Mouse (Mus musculus): ENCODE results near the gene Ugt1a10. TPM values are rescaled to one million over a fixed set of nuclear protein-coding genes. Genes with fewer than 3 reads are reported as not detected.
"Not testable (repeated sequence)": the region's sequence is repeated elsewhere in the genome, so short reads cannot be mapped to it uniquely, and the experiment has no call there.

Ugt1a10 gene
- polyA plus RNA-seq, 1 experiment from 2014 or later, result not detected

GRCm38 (mm10) chr1:88099691-88100090 lies 44.5 kb downstream of the Ugt1a10 start:
- ATAC-seq (ENCODE audit: low FRiP score, low read depth); H3K9ac ChIP-seq; H3K4me2 ChIP-seq (replicated peaks); H3K4me1 ChIP-seq; H3K36me3 ChIP-seq; H3K27ac ChIP-seq; H3K9me3 ChIP-seq; H3K4me3 ChIP-seq; H3K27me3 ChIP-seq (replicated peaks): not testable (repeated sequence)
- 76% methylated on average over 2 of the region's 2 CpGs for WGBS

GRCm38 (mm10) chr1:88103019-88103418 lies 47.8 kb downstream of the Ugt1a10 start, which contains the start of gene Ugt1a6b:
Ugt1a6b (plus strand) TSS chr1:88103252.
- H3K4me2 ChIP-seq (replicated peaks); H3K27ac ChIP-seq; H3K4me1 ChIP-seq; H3K27me3 ChIP-seq (replicated peaks); H3K9ac ChIP-seq; H3K36me3 ChIP-seq; ATAC-seq (ENCODE audit: low FRiP score, low read depth); H3K4me3 ChIP-seq; H3K9me3 ChIP-seq: not testable (repeated sequence)
- WGBS, result 79% methylated on average over 3 of the region's 3 CpGs

- H3K27ac ChIP-seq; H3K4me3 ChIP-seq; H3K27me3 ChIP-seq (replicated peaks); H3K9ac ChIP-seq; H3K4me1 ChIP-seq; H3K9me3 ChIP-seq; H3K36me3 ChIP-seq; ATAC-seq (ENCODE audit: low FRiP score, low read depth); H3K4me2 ChIP-seq (replicated peaks): not testable (repeated sequence)
- WGBS, result 86% methylated on average over 5 of the region's 5 CpGs
Measured at GRCm38 (mm10) chr1:88103697-88104468, 48.7 kb downstream of the Ugt1a10 start.

- Histone ChIP-seq H3K27ac (no peak overlapping the region), H3K4me3 (no peak overlapping the region), H3K27me3 (replicated peaks) (no peaks in the 10 kb centered on the region), H3K4me1 (no peaks in the 10 kb centered on the region), H3K9ac (no peak overlapping the region), H3K36me3 (no peaks in the 10 kb centered on the region), H3K4me2 (replicated peaks) (no peak overlapping the region), H3K9me3 (no peaks in the 10 kb centered on the region)
- ATAC-seq (ENCODE audit: low FRiP score, low read depth), result no peak
- WGBS, result 84% methylated on average over 1 of the region's 1 CpGs
Measured at GRCm38 (mm10) chr1:88104667-88105430, 49.7 kb downstream of the Ugt1a10 start.

DNA sequence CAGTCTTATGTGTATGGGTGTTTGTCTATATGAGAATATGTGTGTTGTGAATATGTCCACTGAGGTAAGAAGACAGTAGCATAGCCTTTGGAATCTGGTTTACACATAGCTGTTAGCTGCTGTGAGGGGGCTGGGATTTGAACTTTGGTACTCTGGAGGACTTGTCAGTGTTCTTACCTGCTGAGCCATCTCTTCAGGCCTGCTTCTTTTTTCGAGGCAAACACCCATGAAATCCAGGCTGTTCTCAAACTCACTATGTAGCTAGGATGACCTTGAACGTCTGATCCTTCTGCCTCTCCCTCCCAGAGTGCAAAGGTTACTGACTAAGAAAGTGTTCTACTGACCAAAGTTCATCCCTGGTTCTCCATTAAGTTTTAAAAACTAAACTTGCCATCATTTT lies 50.5 kb downstream of the Ugt1a10 start:
- Histone ChIP-seq H3K9me3 (no peaks in the 10 kb centered on the region), H3K36me3 (no peaks in the 10 kb centered on the region), H3K4me2 (replicated peaks) (no peak overlapping the region), H3K4me1 (no peaks in the 10 kb centered on the region), H3K9ac (no peak overlapping the region), H3K4me3 (no peak overlapping the region), H3K27ac (no peak overlapping the region), H3K27me3 (replicated peaks) (no peaks in the 10 kb centered on the region)
- 68% methylated on average over 2 of the region's 2 CpGs for WGBS
- ATAC-seq (ENCODE audit: low FRiP score, low read depth), result no peak

- not testable (repeated sequence) for ATAC-seq (ENCODE audit: low FRiP score, low read depth); H3K36me3 ChIP-seq; H3K9me3 ChIP-seq; H3K9ac ChIP-seq; H3K27ac ChIP-seq; H3K4me2 ChIP-seq (replicated peaks); H3K27me3 ChIP-seq (replicated peaks); H3K4me3 ChIP-seq; H3K4me1 ChIP-seq
- WGBS, result 83% methylated on average over 2 of the region's 2 CpGs
Measured at GRCm38 (mm10) chr1:88109027-88109557, 53.9 kb downstream of the Ugt1a10 start.

- not testable (repeated sequence) for H3K9ac ChIP-seq; H3K9me3 ChIP-seq; H3K4me1 ChIP-seq; H3K27ac ChIP-seq; ATAC-seq (ENCODE audit: low FRiP score, low read depth); H3K27me3 ChIP-seq (replicated peaks); H3K36me3 ChIP-seq; H3K4me3 ChIP-seq; H3K4me2 ChIP-seq (replicated peaks)
- 79% methylated on average over 2 of the region's 2 CpGs for WGBS
Measured at GRCm38 (mm10) chr1:88109604-88110003, 54.4 kb downstream of the Ugt1a10 start.

DNA sequence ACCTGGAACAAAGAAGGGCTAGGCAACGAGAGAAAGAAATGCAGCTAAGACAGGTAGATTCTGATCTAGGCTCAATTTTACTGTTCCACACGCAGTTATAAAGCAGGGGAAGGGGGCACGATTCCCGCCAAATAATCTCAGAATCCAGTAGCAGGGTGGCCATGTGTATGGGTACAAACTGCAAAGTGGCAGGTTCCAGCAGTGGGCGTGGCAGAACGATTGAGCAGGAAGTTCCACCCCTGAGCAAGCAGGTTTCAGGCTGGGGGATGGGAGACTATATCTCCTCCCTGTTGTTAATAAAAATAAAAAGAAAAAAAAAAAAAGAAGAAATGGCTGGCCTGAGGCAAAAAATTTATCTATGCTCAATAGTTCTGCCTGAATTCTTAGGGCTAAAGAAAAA lies 57.6 kb downstream of the Ugt1a10 start:
- not testable (repeated sequence) for H3K4me3 ChIP-seq; H3K27ac ChIP-seq; H3K9me3 ChIP-seq; ATAC-seq (ENCODE audit: low FRiP score, low read depth); H3K9ac ChIP-seq; H3K27me3 ChIP-seq (replicated peaks); H3K4me1 ChIP-seq; H3K4me2 ChIP-seq (replicated peaks); H3K36me3 ChIP-seq
- 94% methylated on average over 6 of the region's 6 CpGs for WGBS

- not testable (repeated sequence) for H3K27ac ChIP-seq; H3K4me1 ChIP-seq; H3K4me3 ChIP-seq; H3K9ac ChIP-seq; H3K9me3 ChIP-seq; H3K36me3 ChIP-seq; ATAC-seq (ENCODE audit: low FRiP score, low read depth); H3K27me3 ChIP-seq (replicated peaks); H3K4me2 ChIP-seq (replicated peaks)
- 21% methylated on average over 4 of the region's 4 CpGs for WGBS
Measured at GRCm38 (mm10) chr1:88120550-88120949, 65.4 kb downstream of the Ugt1a10 start.

DNA sequence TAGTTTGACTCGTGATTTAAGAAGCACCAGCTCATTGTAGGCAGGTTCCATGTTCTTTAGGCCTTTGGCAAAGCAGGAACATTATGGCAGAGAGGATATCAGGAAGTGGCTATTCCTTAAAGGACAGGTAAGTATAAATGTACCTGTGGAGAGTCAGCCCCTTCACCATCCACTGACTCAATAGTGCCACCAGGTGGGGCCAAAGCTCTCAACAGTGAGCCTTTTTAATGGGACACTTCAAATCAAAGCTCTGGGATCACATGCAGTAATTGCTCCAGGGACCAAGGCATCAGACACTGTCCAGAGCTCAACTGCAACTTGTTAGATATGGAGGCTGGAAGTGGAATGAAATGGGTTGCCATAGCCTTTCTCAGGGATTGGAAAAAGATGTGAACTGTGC lies 66.3 kb downstream of the Ugt1a10 start:
- not testable (repeated sequence) for H3K4me3 ChIP-seq; H3K36me3 ChIP-seq; H3K9me3 ChIP-seq; ATAC-seq (ENCODE audit: low FRiP score, low read depth); H3K4me1 ChIP-seq; H3K27ac ChIP-seq; H3K27me3 ChIP-seq (replicated peaks); H3K9ac ChIP-seq; H3K4me2 ChIP-seq (replicated peaks)
- WGBS, result no CpG with 5 or more reads among the region's 1 CpGs

DNA sequence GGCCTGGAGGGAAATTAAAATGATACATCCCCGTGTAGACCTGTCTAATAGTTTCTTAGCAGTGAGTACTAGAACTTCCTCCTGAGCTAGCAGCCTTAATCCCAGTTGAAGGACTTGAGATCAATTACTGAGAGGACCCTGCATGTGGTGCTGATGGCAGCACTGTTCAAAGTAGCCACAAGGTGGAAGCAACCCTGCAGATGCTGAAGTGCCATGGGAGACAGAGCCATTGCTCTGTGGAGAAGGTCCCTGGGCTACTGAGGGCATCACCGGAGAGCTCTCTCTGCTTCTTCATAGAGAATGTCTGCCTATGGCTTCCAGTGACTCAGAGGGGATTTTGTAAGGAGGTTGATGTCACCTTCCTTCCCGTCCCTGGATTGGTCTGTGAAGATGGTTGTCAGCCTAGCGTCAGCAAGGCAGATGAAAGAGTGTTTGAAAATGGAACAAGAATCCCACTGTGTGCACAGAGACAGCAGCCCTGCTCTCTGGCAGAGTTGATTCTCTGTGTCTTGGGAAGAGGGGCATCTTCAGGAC lies 70.7 kb downstream of the Ugt1a10 start:
- 85% methylated on average over 4 of the region's 4 CpGs for WGBS
- ATAC-seq (ENCODE audit: low FRiP score, low read depth), result not testable (repeated sequence)

GRCm38 (mm10) chr1:88129091-88129490 lies 73.9 kb downstream of the Ugt1a10 start:
- H3K4me2 ChIP-seq (replicated peaks); H3K9me3 ChIP-seq; H3K4me3 ChIP-seq; H3K27me3 ChIP-seq (replicated peaks); H3K4me1 ChIP-seq; H3K36me3 ChIP-seq; H3K9ac ChIP-seq; H3K27ac ChIP-seq; ATAC-seq (ENCODE audit: low FRiP score, low read depth): not testable (repeated sequence)
- 94% methylated on average over 2 of the region's 2 CpGs for WGBS

More for the DNA sequence above, 70.7 kb downstream of the Ugt1a10 start:
- H3K9me3 ChIP-seq; H3K27me3 ChIP-seq (replicated peaks); H3K36me3 ChIP-seq; H3K9ac ChIP-seq; H3K4me2 ChIP-seq (replicated peaks); H3K4me3 ChIP-seq; H3K27ac ChIP-seq; H3K4me1 ChIP-seq: not testable (repeated sequence)

Measured in neural tube, embryonic 12.5 days (tissue).